Mouse (Mus musculus) myocyte (in vitro differentiated cells): ENCODE measurements around the gene Eepd1.

Experiments
- CEBPB ChIP-seq: IDR thresholded peaks from 2 replicates; pipeline ENCODE4 v1.6.1; 2011; ENCODE audit warnings: mild to moderate bottlenecking, moderate library complexity; ENCODE audit not compliant: poor library complexity, insufficient read depth, severe bottlenecking
- E2F4 ChIP-seq: IDR thresholded peaks from one replicate; pipeline ENCODE4 v1.6.1; 2011; ENCODE audit warnings: mild to moderate bottlenecking, control low read depth, moderate library complexity; ENCODE audit not compliant: insufficient read depth
- MAX ChIP-seq: IDR thresholded peaks from one replicate; pipeline ENCODE4 v1.6.1; 2011; ENCODE audit warnings: low read depth, mild to moderate bottlenecking, control low read depth
- POLR2A ChIP-seq: IDR thresholded peaks from one replicate; pipeline ENCODE4 v1.6.1; 2011; ENCODE audit warnings: low read depth, mild to moderate bottlenecking, control low read depth, moderate library complexity; ENCODE audit not compliant: insufficient read length
- POLR2AphosphoS2 ChIP-seq: IDR thresholded peaks from one replicate; pipeline ENCODE4 v1.6.1; 2011; ENCODE audit warnings: low read depth, control low read depth; ENCODE audit not compliant: insufficient read length
- REST ChIP-seq: IDR thresholded peaks from one replicate; pipeline ENCODE4 v1.6.1; 2011; ENCODE audit warnings: mild to moderate bottlenecking, control low read depth, moderate library complexity; ENCODE audit not compliant: insufficient read depth, insufficient read length
- SRF ChIP-seq: IDR thresholded peaks from one replicate; pipeline ENCODE4 v1.6.1; 2011; ENCODE audit warnings: low read depth; ENCODE audit not compliant: control insufficient read depth, insufficient read length
- TCF3 ChIP-seq: IDR thresholded peaks from one replicate; pipeline ENCODE4 v1.6.1; 2011; ENCODE audit warnings: low read depth, control low read depth; ENCODE audit not compliant: insufficient read length
- USF1 ChIP-seq: IDR thresholded peaks from one replicate; pipeline ENCODE4 v1.6.1; 2011; ENCODE audit warnings: low read depth, mild to moderate bottlenecking, control low read depth, moderate library complexity

DNA sequence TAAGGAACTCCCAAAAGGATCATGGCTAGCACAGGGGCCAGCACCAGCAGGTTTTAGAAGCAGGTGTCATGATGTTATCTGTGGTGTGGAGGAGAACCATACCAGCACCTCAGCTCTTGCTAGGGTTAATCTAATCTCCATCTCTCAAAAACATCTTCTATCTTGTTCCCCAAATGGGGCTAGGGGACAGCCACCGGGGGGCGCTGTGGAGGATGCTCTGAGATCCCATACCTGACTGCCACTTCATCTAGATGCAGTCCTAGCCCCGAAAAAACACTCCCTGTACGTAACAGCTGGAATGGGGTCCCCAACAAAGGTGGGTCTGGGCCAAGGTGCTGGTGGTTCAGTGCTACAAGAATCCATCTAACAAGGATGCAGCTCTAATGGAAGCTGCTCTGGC, 31.0 kb upstream of the Eepd1 start:
- TF ChIP-seq CEBPB (no peak), POLR2AphosphoS2 (no peak), USF1 (no peak), POLR2A (no peak), E2F4 (no peak), SRF (no peak), REST (no peak), TCF3 (no peak), MAX (no peak)
